Comparison of ENCODE assay signal across 10 mouse cellular contexts in the genomic region with DNA sequence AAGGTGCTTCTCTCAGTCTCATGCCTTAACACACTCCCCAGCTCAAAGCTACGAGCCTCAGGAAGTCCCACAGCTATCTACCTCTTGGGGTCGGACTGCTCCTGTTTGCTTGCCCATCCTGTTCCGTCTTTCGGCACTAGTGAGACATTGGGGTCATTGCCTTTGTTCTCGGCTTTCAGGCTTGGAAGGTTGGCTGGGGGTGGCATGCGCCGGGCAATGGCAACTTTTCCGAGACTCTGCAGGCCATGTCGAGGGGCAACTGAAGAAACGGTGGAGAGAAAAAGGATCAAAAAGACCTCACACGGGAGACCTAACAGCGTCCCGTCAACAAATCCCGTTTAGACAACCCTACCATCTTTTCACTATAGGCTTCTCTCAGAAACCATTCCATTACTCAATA. TPM values are rescaled to one million over a fixed set of nuclear protein-coding genes. Genes with fewer than 3 reads are reported as not detected.
DNase-seq lines count a peak whose midpoint lies in the region; ATAC-seq and TF ChIP-seq lines count a peak whose summit lies in the region.
"Had no signal": no experiment of that assay in that cellular context is flagged by ENCODE, and none has a peak within 500 bp of the region (broad histone marks: within the 10 kb centered on the region; RNA-seq: fewer than 3 reads in every experiment).

No protein-coding gene starts in this region.

- peaks cover 53% of the 10 kb centered on the region for H3K36me3 ChIP-seq in kidney, embryonic 16.5 days (ENCODE audit: insufficient read depth, low read length)
- H3K36me3 ChIP-seq in intestine, embryonic 14.5 days (ENCODE audit: control insufficient read depth, insufficient read depth, low read length), result peaks cover 55% of the 10 kb centered on the region
- peaks cover 50% of the 10 kb centered on the region for H3K36me3 ChIP-seq in neural tube, embryonic 12.5 days

- no peak for TF ChIP-seq CTCF in embryonic fibroblast, embryonic 13.5 days (IDR thresholded peaks at IDR 0.05; ENCODE audit: borderline replicate concordance, insufficient read depth, low read length)

- peaks cover 30% of the 10 kb centered on the region for H3K4me1 ChIP-seq in kidney, embryonic 16.5 days (ENCODE audit: insufficient read depth, low read length)
- H3K4me1 ChIP-seq in embryonic fibroblast, embryonic 13.5 days (ENCODE audit: control insufficient read depth, insufficient read depth, low read length), result no peaks in the 10 kb centered on the region
- H3K4me1 ChIP-seq in intestine, embryonic 14.5 days (replicated peaks; ENCODE audit: control insufficient read depth, insufficient read depth, low read length), result peaks cover 19% of the 10 kb centered on the region
- H3K4me1 ChIP-seq in neural tube, embryonic 12.5 days, result peaks cover 30% of the 10 kb centered on the region

- no peaks in the 10 kb centered on the region for H3K27me3 ChIP-seq in kidney, embryonic 16.5 days (ENCODE audit: insufficient read depth, low read length)
- no peaks in the 10 kb centered on the region for H3K27me3 ChIP-seq in intestine, embryonic 14.5 days (replicated peaks; ENCODE audit: control insufficient read depth, insufficient read depth, low read length)
- H3K27me3 ChIP-seq in neural tube, embryonic 12.5 days (replicated peaks), result no peaks in the 10 kb centered on the region

- no peaks in the 10 kb centered on the region for H3K9me3 ChIP-seq in kidney, embryonic 16.5 days (ENCODE audit: low read length)
- no peaks in the 10 kb centered on the region for H3K9me3 ChIP-seq in intestine, embryonic 14.5 days (ENCODE audit: control insufficient read depth, low read length)
- H3K9me3 ChIP-seq in neural tube, embryonic 12.5 days, result no peaks in the 10 kb centered on the region

- ATAC-seq in kidney, embryonic 16.5 days (ENCODE audit: low FRiP score, low TSS enrichment), result no peak
- no peak for ATAC-seq in intestine, embryonic 14.5 days (replicated peaks; ENCODE audit: low FRiP score, low TSS enrichment, low read depth)
- ATAC-seq in neural tube, embryonic 12.5 days (ENCODE audit: low FRiP score, low read depth), result no peak
- no peak for ATAC-seq in megakaryocyte progenitor cell, adult 5-6 weeks (replicated peaks; ENCODE audit: poor library complexity)

- peak overlapping the region; percentile 98 for H3K4me2 ChIP-seq in kidney, embryonic 16.5 days (replicated peaks; ENCODE audit: low read depth, low read length)
- H3K4me2 ChIP-seq in intestine, embryonic 14.5 days (ENCODE audit: low read length), result no peak overlapping the region; the same call in 1 of the 2 replicates
- H3K4me2 ChIP-seq in neural tube, embryonic 12.5 days (replicated peaks), result peak overlapping the region; percentile 92

- peak overlapping the region; percentile 99 for H3K4me3 ChIP-seq in kidney, embryonic 16.5 days (ENCODE audit: low read length)
- peak overlapping the region; percentile 100 for H3K4me3 ChIP-seq in embryonic fibroblast, embryonic 13.5 days (ENCODE audit: insufficient read depth, low read length)
- H3K4me3 ChIP-seq in intestine, embryonic 14.5 days (ENCODE audit: low read depth, low read length), result peak overlapping the region; percentile 65; the same call in 1 of the 2 replicates
- peak overlapping the region; percentile 99 for H3K4me3 ChIP-seq in neural tube, embryonic 12.5 days

- 56% methylated on average over 14 of the region's 14 CpGs for WGBS in kidney, embryonic 16.5 days
- whole genome bisulfite sequencing in intestine, embryonic 14.5 days, result 70% methylated on average over 14 of the region's 14 CpGs
- 84% methylated on average over 14 of the region's 14 CpGs for WGBS in neural tube, embryonic 12.5 days

- H3K27ac ChIP-seq in kidney, embryonic 16.5 days (ENCODE audit: low read length), result no peak overlapping the region
- no peak overlapping the region for H3K27ac ChIP-seq in embryonic fibroblast, embryonic 13.5 days (ENCODE audit: insufficient read depth, low read length)
- H3K27ac ChIP-seq in intestine, embryonic 14.5 days (ENCODE audit: low read depth), result no peak overlapping the region
- H3K27ac ChIP-seq in neural tube, embryonic 12.5 days, result no peak overlapping the region

- peak overlapping the region; percentile 99 for H3K9ac ChIP-seq in kidney, embryonic 16.5 days (replicated peaks; ENCODE audit: low read length)
- H3K9ac ChIP-seq in intestine, embryonic 14.5 days (ENCODE audit: low read length), result no peak overlapping the region; the same call in 1 of the 2 replicates
- H3K9ac ChIP-seq in neural tube, embryonic 12.5 days, result peak overlapping the region; percentile 100; the same call in 1 of the 2 replicates

- TF ChIP-seq POLR2A in embryonic fibroblast, embryonic 13.5 days (IDR thresholded peaks at IDR 0.05; ENCODE audit: low read depth, low read length), result no peak

- DNase-seq in kidney, postnatal 36 days, result no peak
- no peak for DNase-seq in intestine, embryonic 14.5 days (ENCODE audit: low spot score)
- no peak for DNase-seq in frontal cortex, postnatal 36 days (ENCODE audit: low spot score in 2 of 2)
- DNase-seq in right cerebral cortex, adult 18-20 months, result no peak
- DNase-seq: cerebellum, adult 11 months had no signal

RNA-seq across cellular contexts. Expression of gene Prrc2a, which starts 2.6 kb away (rescaled TPM):
- polyA plus RNA-seq in kidney, embryonic 16.5 days (2015; fragmentation: Nextera tagmentation; extraction: Ambion mirVana), result 166 and 215 TPM in 2 replicates
- 174 and 183 TPM in 2 replicates for polyA plus RNA-seq in embryonic fibroblast, embryonic 13.5 days (2011; ENCODE audit: insufficient read length, low read depth, missing spikeins)
- polyA plus RNA-seq in intestine, embryonic 14.5 days (2014; fragmentation: Nextera tagmentation; extraction: Ambion mirVana), result 186 and 196 TPM in 2 replicates
- polyA plus RNA-seq in neural tube, embryonic 12.5 days (2016; fragmentation: Nextera tagmentation; extraction: Ambion mirVana), result 205 and 224 TPM in 2 replicates
- 228 and 262 TPM in 2 replicates for total RNA-seq in megakaryocyte progenitor cell, adult 5-6 weeks (2015)
- 59.6 and 63.9 TPM in 2 replicates for total RNA-seq in megakaryocyte progenitor cell, adult 5-6 weeks (2017)

RNA-seq across cellular contexts. Expression of gene Aif1, which starts 13.7 kb away (rescaled TPM):
- polyA plus RNA-seq in kidney, embryonic 16.5 days (2015; fragmentation: Nextera tagmentation; extraction: Ambion mirVana), result 8.3 and 9.2 TPM in 2 replicates
- not detected in 2 replicates for polyA plus RNA-seq in embryonic fibroblast, embryonic 13.5 days (2011; ENCODE audit: insufficient read length, low read depth, missing spikeins)
- 15.4 and 17.5 TPM in 2 replicates for polyA plus RNA-seq in intestine, embryonic 14.5 days (2014; fragmentation: Nextera tagmentation; extraction: Ambion mirVana)
- 8.3 and 9.1 TPM in 2 replicates for polyA plus RNA-seq in neural tube, embryonic 12.5 days (2016; fragmentation: Nextera tagmentation; extraction: Ambion mirVana)
- 5.8 and 12.4 TPM in 2 replicates for total RNA-seq in megakaryocyte progenitor cell, adult 5-6 weeks (2015)
- total RNA-seq in megakaryocyte progenitor cell, adult 5-6 weeks (2017), result 8.9 and 11.5 TPM in 2 replicates

RNA-seq across cellular contexts. Expression of gene Lst1, which starts 26.1 kb away (rescaled TPM):
- polyA plus RNA-seq in kidney, embryonic 16.5 days (2015; fragmentation: Nextera tagmentation; extraction: Ambion mirVana), result 10.7 and 12.8 TPM in 2 replicates
- polyA plus RNA-seq in embryonic fibroblast, embryonic 13.5 days (2011; ENCODE audit: insufficient read length, low read depth, missing spikeins), result 2.5 and 3.5 TPM in 2 replicates
- polyA plus RNA-seq in intestine, embryonic 14.5 days (2014; fragmentation: Nextera tagmentation; extraction: Ambion mirVana), result 16.9 and 19.1 TPM in 2 replicates
- 6.8 and 7.0 TPM in 2 replicates for polyA plus RNA-seq in neural tube, embryonic 12.5 days (2016; fragmentation: Nextera tagmentation; extraction: Ambion mirVana)
- 65.2 and 70.1 TPM in 2 replicates for total RNA-seq in megakaryocyte progenitor cell, adult 5-6 weeks (2015)
- total RNA-seq in megakaryocyte progenitor cell, adult 5-6 weeks (2017), result 47.2 and 99.6 TPM in 2 replicates

RNA-seq across cellular contexts. Expression of gene Bag6, which starts 27.1 kb away (rescaled TPM):
- polyA plus RNA-seq in kidney, embryonic 16.5 days (2015; fragmentation: Nextera tagmentation; extraction: Ambion mirVana), result 56.4 TPM in 2 replicates
- polyA plus RNA-seq in embryonic fibroblast, embryonic 13.5 days (2011; ENCODE audit: insufficient read length, low read depth, missing spikeins), result 193 and 196 TPM in 2 replicates
- polyA plus RNA-seq in intestine, embryonic 14.5 days (2014; fragmentation: Nextera tagmentation; extraction: Ambion mirVana), result 75.5 and 79.5 TPM in 2 replicates
- 82.8 and 84.5 TPM in 2 replicates for polyA plus RNA-seq in neural tube, embryonic 12.5 days (2016; fragmentation: Nextera tagmentation; extraction: Ambion mirVana)
- total RNA-seq in megakaryocyte progenitor cell, adult 5-6 weeks (2015), result 73.9 and 78.5 TPM in 2 replicates
- total RNA-seq in megakaryocyte progenitor cell, adult 5-6 weeks (2017), result 77.3 and 88.5 TPM in 2 replicates

RNA-seq across cellular contexts. Expression of gene Apom, which starts 30.3 kb away (rescaled TPM):
- polyA plus RNA-seq in kidney, embryonic 16.5 days (2015; fragmentation: Nextera tagmentation; extraction: Ambion mirVana), result 22.2 and 27.5 TPM in 2 replicates
- polyA plus RNA-seq in embryonic fibroblast, embryonic 13.5 days (2011; ENCODE audit: insufficient read length, low read depth, missing spikeins), result 0.48 TPM in 1 of 2 replicates, not detected in the other
- 0.95 and 1.5 TPM in 2 replicates for polyA plus RNA-seq in intestine, embryonic 14.5 days (2014; fragmentation: Nextera tagmentation; extraction: Ambion mirVana)
- 0.32 and 0.93 TPM in 2 replicates for polyA plus RNA-seq in neural tube, embryonic 12.5 days (2016; fragmentation: Nextera tagmentation; extraction: Ambion mirVana)
- total RNA-seq in megakaryocyte progenitor cell, adult 5-6 weeks (2015), result not detected in 2 replicates
- not detected in 2 replicates for total RNA-seq in megakaryocyte progenitor cell, adult 5-6 weeks (2017)
- total RNA-seq: layer of hippocampus, postnatal 36 days had no signal
